Mouse (Mus musculus): ENCODE data around the gene Csf2rb2.
"Not testable (repeated sequence)": the region's sequence is repeated elsewhere in the genome, so short reads cannot be mapped to it uniquely, and the experiment has no call there.

Csf2rb2 gene

DNA sequence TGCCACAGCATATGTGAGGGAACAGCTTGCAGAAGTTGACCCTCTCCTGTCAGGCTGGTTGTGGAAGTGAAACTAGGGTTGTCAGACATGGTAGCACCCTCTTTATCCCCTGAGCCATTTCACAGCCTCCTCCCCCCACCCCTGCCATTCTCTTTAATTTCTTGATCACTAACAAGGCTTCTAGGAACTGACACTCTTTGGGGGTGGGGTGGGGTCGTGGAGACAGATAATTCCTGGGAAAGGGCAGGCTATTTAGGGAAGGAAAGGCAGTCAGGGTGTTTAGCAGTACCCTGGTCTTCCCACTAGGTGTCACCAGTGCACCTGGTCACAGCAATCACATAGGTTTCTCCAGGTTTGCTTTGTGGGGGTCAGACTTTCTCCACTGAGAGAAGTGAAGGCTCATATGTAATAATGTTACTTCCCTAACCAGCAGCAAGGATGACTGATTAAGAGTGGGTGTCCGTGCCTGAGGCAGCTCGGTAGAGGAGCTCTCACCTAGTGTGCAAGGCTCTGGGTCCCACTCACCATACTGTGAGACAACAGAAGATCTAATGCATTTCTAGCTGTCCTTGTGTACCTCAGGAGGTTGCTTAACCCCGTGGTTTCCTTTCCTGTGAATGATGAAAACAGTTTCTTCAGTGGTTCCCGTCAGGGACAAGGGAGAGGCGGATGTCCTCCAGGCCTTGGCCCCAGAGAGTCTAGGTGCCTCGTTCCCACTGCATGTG is 48.0 kb downstream of the Csf2rb2 start:
- DNase-seq (ENCODE audit: low spot score in 2 of 2), result peak; percentile 47 to 68

DNA sequence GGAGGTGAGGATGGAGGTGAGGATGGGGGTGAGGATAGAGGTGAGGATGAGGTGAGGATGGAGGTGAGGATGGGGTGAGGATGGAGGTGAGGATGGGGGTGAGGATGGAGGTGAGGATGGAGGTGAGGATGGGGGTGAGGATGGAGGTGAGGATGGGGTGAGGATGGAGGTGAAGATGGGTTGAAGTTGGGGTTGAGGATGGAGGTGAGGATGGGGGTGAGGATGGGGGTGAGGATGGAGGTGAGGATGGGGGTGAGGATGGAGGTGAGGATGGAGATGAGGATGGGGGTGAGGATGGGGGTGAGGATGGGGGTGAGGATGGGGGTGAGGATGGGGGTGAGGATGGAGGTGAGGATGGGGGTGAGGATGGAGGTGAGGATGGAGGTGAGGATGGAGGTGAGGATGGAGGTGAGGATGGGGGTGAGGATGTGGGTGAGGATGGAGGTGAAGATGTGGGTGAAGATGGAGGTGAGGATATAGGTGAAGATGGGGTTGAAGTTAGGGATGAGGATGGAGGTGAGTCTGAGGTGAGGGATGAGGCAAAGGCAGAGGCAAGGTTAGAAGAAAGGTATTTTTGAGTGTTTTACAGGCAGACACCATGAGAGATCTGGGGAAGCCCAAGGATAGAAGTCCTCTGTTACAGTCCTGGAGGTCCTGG is 48.8 kb downstream of the Csf2rb2 start:
- DNase-seq (ENCODE audit: low spot score in 2 of 2), result not testable (repeated sequence)

DNA sequence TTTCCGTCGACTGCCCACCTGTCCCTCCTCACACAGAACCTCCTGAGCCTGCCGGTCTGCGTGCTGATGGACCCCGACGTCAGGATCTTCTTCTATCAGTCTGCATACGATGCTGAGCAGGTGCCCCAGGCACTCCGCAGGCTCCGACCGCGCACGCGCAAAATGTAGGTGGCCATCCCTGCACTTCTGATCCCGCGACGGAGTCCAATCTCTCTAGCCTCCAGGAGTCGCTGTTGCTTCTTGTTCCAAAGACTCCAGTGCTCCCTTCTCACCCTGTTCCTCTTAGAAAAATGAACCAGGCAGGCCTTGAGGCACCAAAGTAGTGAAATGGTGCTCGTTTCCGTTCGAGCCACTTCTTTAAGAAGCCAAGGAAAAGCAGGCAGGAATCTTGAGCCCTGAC is 50.8 kb downstream of the Csf2rb2 start:
- peak in 1 of 2 experiments; percentile 16 for DNase-seq (ENCODE audit: low spot score in 2 of 2)

DNA sequence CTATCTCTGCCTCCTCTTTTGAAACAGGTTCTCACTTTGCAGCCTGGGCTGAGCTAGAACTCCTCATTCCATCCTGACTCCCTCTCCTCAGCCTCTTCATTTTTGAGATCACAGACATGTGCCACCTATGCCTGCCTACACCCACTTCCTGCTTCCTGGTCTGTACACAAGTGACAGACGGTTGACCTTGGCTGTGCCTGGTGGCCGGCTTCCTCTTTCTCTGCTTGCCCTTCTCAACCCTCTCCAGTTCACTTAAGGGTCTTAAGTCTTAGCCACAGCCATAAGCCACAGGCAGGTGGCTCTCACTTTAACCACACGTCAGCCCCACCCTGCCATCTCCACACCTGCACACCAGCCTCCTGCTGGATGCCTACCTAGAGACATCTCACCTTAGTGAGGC is 57.1 kb downstream of the Csf2rb2 start:
- peak in 1 of 2 experiments; percentile 26 for DNase-seq (ENCODE audit: low spot score in 2 of 2)

DNA sequence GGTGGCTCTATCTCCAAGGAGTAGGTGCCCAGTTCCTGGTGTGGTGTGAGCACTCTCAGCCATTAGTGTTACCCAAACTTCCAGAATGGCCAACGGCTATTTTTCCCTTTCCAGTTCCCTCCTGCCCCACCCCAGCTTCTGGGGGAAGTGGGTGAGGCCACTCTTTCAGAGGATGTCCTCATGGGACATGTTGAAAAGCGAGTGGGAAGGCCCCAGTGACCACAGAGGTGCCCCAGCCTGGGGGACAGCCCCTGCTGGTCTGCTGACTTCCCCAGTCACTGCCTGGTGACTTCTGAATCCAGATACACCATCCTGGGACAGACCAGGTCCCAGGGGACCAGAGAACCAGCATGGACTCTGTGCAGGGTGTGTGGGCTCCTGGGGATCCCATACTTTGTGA is 57.9 kb downstream of the Csf2rb2 start:
- DNase-seq (ENCODE audit: low spot score in 2 of 2), result peak in 1 of 2 experiments; percentile 24

DNA sequence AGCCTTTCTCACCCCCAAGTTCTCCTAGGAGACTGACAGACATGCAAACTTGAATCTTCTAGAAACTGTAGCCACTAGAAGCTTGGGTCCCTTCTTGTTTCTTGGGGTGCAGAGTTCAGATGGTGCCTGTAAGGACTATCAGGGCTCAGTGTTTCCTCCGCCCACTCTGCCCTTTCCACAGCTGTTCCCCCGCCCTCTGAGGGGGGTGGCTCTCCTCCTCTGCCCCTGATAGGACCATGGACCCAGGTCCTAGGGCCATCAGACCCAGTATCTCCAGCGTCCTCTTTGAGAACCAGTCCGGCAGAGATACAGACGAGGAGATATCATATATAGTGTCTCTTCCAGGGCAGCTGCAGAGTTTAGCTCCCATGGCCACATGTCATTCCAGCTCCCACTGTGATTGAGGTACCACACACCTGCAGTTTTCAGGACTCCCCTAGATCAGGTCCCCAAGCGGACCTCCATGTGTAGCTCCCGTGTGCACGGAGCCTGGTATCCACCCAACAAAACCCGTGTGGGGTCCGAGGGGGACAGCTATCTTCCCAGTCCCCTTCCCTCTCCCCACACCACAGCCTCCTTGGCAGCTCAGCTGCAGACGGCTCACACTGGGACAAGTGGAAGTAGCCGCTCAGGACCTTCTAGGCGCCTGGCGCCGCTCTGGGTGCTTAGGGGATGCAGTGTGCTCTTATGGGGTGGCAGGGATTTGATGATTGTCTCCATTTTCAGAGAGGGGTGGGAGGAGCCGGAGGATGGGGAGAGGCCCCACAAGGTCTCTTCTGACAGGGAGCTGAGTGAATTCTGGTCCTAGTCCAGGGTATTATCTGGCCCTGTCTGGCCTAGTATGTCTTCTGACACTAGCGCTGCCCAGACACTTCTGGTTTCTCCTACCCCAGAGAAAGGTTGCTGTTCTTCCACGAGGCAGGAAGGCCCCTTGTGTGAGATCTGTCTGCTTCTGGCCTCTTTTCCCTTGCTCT is 59.1 kb downstream of the Csf2rb2 start:
- no peak for DNase-seq (ENCODE audit: low spot score in 2 of 2)

DNA sequence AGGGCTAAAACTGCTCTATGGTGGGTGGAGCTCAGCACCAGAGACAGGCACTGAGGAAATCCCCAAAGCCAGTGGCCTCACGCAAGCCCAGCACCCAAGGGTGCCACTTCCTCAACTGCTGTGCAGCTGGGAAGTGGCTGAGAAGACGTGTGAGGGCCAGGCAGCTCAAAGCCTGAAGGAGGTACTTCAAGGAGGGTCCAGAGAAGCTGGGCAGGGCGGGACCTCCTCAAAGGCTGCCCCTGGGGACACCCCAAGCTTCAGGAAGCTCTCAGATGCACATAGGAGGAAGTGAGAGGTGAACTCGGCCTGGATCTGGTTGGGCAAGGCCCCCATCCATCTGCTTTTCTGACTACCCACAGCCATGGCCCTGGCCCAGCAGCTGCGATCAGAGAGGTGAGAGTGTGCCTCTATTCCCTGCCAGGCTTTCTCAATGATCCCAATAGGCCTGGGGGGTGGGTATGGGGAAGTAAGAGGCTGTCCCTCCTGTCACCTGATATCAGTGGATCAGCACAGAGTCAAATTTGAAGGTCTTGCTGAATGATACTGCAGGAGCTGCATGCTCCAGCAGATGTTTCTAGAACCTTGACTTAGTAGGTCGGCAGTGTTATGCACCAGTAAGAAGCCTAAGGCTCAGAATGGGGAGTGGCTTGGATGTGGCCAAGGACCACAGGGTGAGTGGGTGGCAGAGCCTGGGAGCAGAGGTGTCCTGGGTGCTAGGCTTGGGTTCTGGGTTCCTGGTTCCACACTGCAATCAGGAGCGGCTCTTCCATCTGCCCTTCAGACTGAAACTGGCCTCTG is 60.6 kb downstream of the Csf2rb2 start, which contains the start of gene Ncf4:
Ncf4 (plus strand) TSS at position 107 of the 798 bp plus-strand sequence.
- DNase-seq (ENCODE audit: low spot score in 2 of 2), result peak; percentile 28 to 70

DNA sequence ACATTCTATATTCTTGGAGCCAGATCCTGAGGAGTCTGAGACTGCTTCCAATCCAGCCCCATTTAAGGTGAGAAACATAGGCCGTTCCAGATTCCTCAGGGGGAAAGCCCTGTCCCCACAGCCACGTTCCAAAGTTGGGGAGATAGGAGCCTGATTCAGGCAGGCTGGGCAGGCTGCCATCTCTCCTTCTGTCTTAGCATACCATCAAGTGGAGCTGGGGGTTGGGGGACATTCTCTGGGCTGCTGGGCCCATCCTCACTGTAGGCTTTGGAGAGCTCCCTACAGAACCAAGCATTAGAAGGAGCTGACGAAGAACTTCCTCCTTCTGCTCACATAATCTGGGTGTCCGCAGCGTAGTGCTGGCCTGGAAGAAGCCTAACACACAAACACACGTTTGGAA is 61.7 kb downstream of the Csf2rb2 start:
- no peak for DNase-seq (ENCODE audit: low spot score in 2 of 2)

DNA sequence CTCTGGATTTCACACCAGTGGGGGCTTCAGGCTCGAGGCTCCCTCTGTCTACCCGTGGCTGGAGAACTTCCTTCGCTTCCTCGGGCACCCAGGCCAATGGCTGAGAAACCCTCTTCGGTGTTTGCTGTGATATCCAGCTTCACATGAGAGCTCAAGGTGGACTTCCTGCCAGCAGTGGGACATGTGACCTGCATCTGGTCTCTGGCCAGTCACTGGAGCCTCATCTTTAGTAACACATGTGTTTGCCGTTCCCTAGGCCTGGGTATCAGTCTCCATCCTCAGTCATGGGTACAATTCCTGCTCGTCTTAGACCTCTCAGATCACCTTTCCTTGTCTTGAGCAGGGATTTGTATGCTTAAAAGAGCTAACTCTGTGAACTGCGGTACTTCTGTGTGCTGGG is 62.5 kb downstream of the Csf2rb2 start:
- DNase-seq (ENCODE audit: low spot score in 2 of 2), result no peak

DNA sequence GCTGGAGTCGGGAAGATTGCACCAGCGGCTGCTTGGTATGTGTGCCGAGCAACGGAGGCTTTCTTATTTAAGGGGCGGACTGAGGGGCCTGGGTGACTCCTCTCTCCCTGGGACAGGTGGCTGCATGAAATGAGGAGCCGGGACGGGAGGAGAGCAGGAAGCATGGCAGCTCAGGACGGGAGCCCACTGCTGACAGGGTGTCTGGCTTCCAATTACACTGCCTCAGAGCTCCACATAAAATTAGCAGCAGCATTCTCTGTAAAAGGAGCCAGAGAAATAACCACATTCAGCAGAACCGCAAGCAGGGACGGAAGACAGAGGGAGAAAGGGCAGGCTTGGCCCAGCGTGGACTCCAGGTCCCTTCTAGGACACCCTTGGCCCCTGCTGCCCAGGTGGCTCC is 64.2 kb downstream of the Csf2rb2 start:
- DNase-seq (ENCODE audit: low spot score in 2 of 2), result no peak

DNA sequence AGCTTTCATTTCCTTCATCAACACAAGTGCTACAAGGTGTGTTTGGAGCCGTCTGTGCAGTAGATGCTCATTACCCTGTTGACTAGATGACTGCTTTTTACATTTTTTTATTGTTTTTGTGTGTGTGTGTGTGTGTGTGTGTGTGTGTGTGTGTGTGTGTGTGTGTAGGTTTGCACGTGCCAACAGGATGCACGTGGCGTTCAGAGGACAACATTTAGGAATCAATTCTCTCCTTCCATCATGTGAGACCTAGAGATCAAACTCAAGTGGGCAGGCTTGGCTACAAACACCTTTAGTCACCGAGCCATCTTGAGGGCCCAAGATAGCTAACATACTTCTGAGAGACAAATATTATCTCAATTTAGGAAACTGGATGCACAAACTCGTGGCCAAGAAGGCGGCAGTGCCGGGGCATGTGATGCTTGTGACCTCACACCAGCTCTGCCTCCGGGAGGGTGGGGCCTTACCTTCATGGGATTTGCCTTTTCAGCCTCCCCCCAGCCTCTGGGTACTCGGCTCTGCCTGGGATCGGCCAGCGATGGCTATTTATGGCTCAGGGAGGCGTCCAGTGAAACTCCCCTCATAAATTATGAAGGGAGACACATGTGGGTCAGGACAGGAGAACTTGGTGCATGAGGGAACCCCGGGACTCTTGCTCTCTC is 65.4 kb downstream of the Csf2rb2 start:
- DNase-seq (ENCODE audit: low spot score in 2 of 2), result no peak

DNA sequence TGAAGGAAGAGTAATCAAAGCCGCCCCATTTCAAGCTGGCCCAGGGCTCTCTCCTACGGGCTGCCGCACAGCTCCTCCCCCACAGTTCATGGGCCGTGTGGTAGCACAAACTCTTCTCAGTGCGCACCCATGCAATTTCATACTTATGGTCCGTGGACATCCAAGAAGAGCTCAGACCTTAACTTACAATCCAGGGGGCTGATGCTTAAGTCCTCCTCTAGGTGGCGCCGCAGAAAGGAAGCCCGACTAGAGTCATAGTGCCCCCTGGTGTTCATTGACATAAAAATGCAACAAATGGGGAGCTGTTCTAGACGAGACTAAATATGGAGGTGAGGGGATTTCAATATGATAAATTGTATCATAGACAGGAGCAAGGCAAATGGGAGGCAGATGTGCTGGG is 66.1 kb downstream of the Csf2rb2 start:
- DNase-seq (ENCODE audit: low spot score in 2 of 2), result peak in 1 of 2 experiments; percentile 15

DNA sequence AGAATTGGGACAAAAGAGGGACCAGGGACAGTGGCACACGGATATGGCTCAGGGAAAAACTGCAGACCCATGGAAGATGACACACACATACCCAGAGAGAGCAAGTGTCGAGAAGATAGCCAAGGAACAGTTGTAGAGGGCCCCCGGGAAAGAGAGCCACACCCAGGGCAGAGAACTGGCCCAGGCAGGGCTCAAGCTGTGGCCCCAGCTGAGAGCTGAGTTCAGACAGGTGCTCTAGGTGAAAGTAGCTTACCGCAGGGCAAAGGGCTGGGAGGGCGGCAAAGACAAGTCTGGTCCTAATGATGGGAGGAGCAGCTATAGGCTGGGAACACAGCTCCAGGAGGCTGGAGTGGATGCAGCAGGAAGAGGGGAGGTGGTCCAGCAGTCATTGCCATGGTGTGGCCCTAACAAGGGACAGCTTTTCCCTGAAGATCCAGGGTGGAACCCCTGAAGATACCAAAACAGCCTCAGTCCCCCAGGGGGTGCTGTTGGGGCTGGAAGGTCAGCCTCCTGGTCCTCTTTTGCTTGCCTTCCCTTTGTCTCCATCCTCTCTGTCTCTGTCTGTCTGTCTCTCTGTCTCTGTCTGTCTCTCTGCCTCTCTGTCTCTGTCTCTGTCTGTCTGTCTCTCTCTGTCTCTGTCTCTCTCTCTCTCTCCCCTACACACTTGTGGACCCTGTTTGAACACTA is 70.6 kb downstream of the Csf2rb2 start:
- no peak for DNase-seq (ENCODE audit: low spot score in 2 of 2)

All from heart, adult 9 months (tissue).